Mouse (Mus musculus): ENCODE data around the gene Nptn.

Nptn gene

DNA sequence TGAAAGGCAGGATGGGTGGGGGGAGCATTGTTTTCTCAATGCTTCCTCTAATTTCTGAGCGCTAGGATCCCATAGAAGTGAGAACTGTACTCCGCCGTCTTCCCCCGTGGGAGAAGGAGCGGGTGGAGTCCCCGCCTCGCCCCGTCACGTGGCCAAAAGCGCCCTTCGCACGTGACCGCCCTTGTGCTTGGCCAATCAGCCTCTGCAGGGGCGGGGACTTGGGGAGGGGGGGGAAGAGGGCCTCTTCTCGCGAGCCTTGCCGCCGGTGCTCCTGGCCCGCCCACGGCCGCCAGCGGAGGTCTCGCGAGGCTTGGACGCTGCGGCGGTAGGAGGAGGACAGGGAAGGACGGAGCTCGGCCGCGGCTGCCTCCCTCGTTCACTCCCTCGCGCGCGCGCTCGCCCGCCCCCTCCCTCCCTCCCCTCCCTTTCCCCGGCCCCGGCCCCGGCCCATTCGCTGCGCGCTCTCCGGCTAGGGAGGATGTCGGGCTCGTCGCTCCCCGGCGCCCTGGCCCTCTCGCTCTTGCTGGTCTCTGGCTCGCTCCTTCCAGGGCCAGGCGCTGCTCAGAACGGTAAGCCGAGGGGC lies at the start of gene Nptn:
Nptn (plus strand) TSS at position 283 of the 583 bp plus-strand sequence.
- DNase-seq (ENCODE audit: low spot score in 2 of 2) = peak; percentile 96

DNA sequence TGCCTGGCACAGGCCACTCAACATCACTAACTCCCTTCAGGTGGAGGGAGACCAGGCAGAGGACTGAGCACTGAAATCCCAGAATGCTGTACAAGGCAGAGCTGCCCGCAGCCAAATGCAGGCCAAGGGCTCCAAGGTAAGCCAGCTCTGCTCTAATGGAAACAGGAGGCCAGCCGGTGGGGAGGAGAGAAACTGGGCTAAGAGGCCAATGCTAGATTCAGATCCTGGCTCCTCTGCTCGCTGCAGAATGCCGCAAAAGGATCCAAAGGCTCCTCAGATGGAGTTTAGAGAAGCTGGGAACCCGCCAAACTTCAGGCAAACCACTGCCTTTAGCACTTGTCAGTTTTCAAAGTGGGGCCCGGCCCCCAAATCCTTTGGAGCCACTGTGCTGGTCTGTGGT lies 48.7 kb upstream of the Nptn start:
- no peak for DNase-seq (ENCODE audit: low spot score in 2 of 2)

DNA sequence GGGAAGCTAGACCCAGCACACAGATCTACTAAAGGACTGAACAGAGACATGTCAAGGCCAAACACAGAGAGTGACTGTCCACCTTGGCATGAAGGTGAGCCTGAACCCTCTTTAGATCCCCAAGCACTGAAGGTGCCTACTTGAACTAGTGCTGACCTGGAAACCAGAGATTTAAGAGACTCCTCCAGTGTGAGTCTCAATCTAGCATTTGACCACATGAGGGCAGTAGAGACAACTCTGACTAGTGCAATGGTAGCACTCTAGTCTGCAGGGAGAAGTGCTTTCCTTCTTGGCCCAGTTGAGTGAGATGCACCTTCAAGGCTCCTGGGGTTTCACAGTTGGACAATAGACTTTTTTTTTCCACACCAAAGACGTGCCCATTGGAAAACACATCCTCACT lies 47.3 kb upstream of the Nptn start:
- DNase-seq (ENCODE audit: low spot score in 2 of 2) = peak in 1 of 2 experiments; percentile 51

DNA sequence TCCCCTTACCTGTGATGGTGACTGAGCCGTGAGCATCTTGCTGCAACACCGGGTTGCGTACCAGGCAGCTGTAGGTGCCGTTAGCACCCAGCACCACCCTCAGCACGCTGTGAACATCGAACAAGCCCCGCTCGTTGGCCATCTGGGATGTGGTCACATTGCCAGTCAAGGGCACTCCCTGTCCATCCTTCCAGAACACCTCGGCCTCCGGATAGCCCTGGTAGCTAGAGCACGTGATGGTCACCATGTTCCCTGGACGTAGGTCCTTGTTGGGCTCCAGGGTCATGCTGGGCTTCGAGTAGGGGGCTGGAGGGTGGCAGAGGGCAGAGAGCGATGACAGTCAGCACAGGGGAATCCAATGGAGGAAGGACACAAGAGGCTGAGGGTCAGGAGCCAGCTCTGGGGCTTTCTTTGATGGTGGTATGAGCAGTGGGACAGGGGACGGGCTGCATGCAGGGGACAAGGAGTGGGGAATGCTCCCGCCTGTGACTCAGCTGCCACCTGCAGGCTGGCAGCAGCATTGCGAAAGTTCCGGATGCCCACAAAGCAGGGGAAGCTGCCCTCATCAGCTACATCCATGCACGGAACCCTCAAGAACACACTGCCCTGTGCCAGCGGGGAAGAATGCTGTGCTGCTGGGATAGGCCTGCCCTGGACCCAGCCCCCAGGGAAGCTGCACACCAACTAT lies 46.4 kb upstream of the Nptn start:
- DNase-seq (ENCODE audit: low spot score in 2 of 2) = peak in 1 of 2 experiments; percentile 53

DNA sequence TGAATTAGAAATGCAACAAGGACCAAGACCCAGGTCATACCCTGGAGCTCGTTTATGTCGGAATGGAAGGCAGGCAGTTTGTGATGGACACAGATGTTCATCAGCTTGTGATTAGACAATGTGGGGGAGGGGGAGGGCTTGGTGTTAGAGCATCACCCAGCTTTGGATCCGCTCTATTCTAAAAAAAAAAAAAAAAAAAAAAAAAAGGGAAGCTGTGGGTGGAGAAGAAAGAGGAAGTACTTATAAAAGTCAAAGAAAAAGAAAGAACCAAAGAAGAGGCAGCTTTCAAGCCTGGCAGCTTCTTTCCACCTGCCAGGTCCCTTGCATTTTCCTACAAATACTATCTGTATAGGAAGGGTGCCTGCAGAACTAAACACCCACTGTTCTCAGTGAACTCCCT lies 44.3 kb upstream of the Nptn start:
- no peak for DNase-seq (ENCODE audit: low spot score in 2 of 2)

DNA sequence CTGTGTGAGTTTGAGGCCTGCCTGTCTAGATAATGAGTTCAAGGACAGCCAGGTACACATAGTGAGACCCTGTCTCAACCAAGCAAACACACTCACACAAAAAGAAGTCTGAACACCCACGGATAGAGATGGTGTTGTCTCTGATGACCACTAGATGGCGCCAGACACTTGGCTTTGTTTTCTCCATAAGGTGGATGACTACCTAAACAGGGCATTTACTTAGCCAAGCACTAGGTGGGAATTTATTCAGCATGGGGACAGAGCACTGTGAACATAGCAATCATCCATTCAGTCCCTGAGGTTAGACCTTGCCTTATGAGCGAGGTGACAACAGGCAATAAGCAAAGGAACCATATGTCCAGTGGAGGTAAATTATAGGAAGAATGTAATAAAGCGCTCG lies 42.2 kb upstream of the Nptn start:
- DNase-seq (ENCODE audit: low spot score in 2 of 2) = peak in 1 of 2 experiments; percentile 42

DNA sequence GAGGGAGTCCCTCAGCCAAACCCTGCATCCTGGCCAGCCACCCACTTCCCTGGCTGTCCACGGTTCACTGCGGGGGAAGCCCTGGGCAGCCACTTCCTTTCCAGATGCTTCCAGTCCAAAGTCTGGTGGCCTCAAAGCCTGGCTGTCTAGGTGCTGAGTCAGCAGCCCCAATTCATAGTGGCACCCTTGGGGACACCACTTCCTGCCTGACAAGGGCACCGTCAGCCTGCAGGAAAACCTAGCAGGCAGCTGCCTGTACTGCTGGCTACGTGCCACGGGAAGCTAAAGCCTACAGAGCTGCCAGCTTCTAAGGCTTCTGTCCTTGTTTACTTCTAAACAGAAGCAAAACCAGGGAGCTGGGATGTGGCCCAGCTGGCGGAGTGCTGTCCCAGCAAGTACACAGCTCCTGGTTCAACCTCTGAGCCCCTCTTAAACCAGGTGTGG lies 40.1 kb upstream of the Nptn start:
- peak; percentile 75 to 83 for DNase-seq (ENCODE audit: low spot score in 2 of 2)

DNA sequence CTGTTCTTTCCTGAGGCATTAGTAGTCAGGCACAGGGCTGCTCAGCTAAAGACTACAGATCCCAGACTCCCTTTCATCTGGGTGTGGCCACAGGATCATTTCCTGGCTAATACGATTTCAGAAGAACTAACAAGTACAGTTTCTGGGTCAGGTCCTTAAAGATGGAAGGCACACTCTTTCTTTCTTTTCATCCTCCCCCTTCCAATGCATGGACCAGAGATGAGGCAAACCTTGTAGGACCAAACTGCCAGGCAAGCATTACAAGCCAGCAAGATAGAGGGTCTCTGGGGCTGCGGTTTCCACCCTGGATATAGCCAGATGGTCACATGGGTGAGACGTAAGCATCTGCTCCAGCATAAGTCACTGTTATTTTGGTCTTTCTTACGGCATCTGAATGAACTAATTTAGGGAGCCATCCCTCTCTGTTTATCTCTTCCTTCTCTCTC lies 37.1 kb upstream of the Nptn start:
- DNase-seq (ENCODE audit: low spot score in 2 of 2) = no peak

DNA sequence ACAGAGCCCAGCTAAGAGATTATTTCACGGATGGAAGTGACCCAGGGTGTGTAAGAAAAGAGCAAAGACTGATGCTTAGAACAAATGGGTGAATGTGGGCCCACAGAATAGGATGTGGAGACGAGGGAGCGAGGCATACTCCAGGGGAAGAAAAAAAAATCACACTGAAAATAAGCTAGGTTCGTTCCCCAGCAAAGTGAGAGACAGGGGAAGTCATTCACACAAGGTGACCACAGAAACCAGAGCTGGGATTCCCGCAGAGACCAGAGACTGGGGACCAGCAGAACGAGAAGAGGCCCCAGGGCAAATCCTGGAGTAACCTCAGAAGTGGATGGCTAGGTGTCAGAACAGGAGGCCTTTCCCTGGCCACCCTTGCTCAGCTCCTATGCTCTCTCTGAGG lies 36.6 kb upstream of the Nptn start:
- no peak for DNase-seq (ENCODE audit: low spot score in 2 of 2)

DNA sequence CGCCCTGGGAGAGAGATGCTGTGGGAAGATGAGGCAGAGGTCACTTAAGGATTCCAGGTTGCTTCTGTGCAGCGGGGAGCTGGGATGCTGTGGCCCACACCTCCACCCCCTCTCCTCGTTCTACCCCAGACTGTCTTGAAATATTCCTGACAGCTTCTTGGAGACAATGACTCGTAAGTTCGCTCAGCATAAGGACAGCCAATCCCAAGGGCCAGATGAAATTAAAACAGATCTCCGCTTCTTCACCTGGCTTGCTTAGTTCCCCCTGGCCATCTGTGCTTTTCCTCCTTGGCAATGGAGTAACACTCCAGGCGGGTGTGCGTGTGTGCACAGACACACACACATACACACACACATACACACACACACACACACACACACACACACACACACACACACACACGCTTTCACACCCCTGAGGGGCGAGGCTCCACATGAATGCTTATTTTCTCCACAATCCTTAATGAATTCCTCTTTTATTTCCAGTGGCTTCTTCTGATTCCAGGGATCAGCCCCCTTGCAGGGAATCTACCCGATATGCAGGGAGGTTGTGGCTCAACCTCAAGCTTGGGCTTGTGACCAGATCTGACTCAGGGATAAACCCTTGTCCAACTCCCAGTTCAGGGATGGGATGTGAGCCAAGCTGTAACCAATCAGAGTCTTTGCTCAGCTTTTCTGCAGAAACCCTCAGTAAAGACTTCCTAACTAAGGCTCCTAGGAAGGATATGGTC lies 35.2 kb upstream of the Nptn start:
- no peak for DNase-seq (ENCODE audit: low spot score in 2 of 2)

DNA sequence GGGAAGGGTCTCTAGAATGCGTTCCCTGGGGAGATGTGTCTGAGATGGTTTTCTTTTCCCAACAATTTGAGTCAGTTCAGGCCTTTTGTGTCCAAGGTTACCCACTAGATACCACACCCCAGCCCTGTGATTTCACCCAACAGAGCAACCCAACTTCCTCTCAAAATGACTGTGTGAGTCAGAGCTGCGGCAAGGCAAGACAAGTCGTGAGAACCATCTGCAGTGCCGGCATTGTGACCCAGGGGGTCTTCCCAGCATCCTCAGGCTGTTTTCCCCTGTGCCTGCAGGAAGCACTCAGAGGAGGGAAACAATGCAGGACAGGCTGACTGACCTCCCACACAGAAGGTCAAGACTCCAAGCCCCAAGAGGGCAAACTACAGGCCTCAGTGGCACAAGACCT lies 33.1 kb upstream of the Nptn start:
- no peak for DNase-seq (ENCODE audit: low spot score in 2 of 2)

DNA sequence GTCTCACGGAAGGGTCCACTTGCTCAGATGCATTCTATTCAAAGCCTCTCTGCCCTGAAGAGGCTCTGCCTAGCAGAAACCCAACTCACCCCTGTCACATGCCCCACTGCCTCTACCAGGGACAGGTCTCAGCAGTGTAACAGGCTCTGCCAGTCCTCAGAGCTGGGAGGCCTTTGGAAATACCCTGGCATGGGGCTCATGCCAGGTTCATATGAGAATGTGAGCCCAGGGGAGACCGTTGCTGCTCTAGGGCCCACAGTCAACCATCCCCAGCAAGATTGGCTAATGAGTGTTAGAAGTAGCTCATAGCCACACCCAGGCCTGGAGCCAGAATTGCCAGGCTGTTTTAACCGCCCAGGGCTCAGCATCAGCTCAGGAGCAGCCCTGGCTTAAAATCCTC lies 32.3 kb upstream of the Nptn start:
- no peak for DNase-seq (ENCODE audit: low spot score in 2 of 2)

DNA sequence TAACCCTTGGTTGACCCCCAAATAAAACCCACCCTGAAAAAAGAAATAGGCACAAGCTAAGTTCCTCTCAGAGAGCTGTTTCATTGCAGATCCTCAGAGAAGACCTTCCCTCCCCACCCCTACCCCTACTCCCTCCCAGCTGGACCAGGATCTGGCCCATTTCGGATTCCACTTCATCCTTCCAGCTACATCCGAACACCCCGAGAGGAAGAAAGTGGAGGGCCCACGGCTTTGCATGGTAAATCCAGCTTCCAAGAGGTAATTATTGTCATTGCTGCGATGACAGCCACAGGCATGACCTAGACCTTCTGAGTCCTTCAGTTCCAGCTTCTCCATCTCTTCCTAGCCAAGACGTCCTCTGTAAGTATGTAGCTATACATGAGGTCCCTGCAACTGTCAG lies 31.1 kb upstream of the Nptn start:
- no peak for DNase-seq (ENCODE audit: low spot score in 2 of 2)

DNA sequence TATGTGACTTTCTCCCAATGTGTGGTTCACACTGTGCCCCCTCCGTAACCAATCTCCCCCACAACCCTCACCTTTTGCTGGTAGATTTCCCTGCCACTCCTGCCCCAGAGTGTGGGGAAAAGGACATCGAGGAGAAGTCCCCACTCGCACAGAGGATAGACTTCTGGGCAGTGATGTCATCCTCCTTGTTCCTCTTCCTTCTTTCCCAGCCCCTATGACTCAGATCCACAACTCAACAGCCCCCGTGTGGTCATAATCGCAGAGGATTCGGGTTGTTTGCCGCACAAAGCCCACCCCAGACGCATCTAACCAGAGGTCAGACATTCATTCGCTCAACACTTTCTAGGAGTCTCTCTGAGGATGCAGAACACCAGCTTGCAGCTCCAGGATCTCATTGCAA lies 30.0 kb upstream of the Nptn start:
- DNase-seq (ENCODE audit: low spot score in 2 of 2) = peak in 1 of 2 experiments; percentile 4

DNA sequence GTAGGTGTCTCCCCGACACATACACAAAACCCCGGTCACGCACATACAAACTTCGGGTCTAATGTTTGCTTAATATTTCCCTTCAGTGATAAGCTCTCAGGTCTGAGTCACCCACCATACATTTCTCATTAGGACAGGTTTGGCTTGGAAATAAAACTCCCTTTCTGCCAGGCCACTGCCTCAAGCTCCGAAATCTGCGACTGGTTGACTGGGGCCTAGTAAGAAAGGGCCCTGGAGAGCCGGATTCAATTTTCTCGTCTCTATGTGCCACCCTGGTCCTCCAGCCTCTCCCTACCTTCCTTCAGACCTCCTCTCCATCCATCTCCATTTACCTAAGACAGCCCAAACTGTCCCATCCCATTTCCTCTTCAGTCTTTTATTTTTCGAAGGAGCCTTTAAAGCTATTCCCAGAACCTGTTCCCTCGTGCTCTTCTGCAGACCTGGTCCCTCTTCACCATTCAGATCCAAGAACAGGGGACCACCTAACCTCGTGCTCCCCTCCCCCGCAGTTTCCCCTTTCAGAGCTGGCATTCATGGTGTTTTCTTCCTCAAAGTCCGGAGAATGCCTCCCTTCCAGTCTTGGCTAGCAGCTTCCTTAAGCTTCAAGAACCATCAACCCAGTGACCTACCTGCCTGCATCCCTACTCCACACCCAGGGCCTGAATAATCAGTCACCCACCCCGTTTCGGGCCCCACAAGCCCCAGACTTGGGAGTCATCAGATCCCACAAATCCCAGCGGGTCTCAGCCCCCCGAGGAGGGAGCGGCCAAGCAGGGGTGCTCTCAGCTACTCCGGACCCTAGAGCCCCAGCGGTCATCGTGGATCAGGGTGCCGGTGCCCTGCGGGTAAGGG lies 27.8 kb upstream of the Nptn start:
- DNase-seq (ENCODE audit: low spot score in 2 of 2) = no peak

DNA sequence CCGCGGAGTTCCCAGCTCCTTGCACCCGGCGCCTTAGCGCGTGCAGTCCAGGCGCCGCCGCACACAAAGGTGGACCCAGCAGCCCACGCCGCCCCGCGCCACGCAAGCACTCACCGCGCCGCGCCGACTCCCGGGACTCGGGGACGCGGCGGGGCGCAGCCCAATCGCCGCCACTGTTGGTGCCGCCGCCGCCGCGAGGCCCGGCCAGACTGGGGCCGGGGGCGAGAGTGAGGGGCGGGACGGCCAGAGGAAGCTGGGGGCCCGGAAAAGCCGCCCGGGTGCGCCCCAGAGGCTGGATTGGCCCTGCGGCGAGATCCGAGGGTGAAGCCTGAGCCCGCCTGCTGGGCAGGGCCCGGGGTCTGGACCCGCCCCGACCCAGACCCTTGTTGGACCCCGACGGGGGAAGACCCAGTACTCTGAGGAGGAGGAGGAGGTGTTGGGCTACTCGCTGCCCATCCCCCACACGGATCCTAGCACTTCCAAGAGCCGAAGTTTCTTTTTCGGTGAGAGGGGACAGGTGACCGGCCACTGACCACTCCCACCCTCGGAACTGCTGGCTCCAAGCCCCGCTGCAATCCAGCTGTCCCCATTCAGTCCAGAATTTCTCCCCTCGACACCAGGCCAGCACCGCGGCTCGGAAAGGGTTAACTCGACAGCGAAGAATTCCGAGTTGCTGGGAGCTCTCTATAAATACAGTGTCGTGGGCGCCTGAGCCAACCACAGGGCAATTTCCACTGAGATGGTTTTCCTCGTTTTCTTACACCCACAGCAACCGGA lies 26.9 kb upstream of the Nptn start, which contains the start of gene Cd276:
Cd276 (minus strand) TSS at position 530 of the 777 bp plus-strand sequence.
- DNase-seq (ENCODE audit: low spot score in 2 of 2) = peak in 1 of 2 experiments; percentile 80

DNA sequence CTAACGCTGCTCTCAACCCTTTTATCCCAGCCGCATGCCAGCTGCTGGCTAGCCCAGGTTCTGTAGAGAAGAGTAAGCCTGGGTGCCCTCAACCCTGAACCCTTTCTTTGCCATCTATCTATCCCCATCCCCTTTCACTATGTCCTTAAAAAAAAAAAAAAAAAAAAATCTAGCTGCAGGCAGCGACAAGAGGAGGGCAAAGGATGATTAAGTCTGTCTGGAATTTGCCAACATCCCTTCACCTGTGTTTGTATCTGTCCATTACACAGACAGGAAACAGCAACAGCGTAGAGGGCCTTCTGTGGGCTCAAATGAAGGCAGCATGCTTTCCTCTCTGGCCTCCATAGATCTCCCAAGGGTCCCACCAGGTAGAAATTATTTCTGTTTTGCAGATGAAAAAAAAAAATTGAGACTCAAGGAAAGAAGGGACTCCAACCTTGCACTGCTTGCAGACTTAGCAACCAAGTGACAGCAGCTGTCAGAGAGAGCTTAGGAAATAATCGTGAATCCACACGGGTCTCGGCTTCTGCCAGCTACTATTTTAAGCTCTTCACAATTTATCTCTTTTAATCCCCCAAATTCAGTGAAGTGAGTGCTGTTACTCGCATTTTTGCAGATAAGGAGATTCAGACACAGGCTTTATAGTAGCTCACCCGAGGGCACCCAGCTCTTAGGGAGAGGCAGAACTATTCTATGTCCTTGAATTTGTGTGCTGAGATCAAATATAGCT lies 26.2 kb upstream of the Nptn start:
- no peak for DNase-seq (ENCODE audit: low spot score in 2 of 2)

DNA sequence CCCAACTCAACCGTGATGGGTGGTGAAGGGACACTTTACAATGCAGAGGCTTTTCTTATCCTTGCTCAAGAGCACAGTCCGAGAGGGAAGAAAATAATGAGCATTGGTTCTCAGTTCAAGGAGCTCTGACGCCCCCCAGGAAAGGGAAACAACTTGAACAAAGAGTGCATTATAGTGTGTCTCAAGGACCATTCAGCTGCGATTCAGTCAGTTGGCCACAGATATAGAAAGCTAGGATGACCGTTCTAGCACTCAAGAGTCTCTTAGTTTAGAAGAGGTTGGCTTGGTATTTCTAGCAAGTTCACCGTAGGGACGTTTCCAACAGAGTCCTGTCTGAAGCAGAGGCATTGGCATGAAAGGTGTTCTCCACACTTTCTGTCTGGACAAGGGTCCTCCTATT lies 25.4 kb upstream of the Nptn start:
- DNase-seq (ENCODE audit: low spot score in 2 of 2) = no peak

DNA sequence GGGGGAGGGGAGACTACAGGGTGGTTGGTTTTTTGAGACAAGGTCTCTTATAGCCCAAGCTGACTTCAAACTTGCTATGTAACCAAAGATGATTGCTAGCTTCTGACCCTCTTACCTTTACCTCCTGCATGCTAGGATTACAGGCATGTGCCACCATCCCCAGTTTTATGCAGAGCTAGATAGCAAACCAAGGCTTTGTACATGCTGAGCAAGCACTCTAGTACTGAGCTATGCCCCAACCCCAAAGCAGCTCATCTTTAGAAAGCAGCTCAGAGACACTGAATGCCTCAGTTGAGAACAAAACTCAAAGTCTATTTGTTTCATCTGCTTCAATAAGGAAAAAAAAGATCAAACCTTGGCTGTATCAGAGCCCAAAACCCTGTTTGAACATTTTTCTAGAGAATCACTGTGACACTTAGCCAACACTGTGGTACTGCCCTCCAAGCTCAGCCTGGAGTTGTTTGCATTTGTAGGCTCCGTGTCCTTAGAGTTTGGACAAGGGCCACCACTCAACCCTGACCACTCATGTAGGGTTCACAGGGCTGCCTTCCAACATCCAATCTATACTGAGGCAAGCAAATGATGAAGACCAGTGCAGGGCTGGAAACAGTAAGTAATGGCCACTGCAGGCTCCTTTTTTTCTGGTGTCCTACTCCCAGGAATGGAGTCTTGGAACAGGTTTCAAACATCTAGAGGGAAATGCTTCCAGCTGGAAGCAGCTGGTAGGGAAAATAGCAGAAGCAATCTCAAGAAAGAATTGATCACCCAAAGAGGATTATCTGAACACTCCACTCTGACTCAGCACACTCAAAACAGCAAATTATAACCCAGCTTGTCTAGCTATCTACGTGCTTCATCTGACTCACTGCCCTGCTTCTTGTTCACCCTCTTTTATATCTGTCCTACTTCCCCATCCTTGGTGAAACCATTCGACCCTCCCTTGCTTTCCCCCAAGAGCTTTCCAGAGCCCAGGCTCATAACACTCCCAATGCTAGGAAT lies 24.3 kb upstream of the Nptn start:
- no peak for DNase-seq (ENCODE audit: low spot score in 2 of 2)
